Mouse (Mus musculus): ENCODE measurements at regions not wholly inside any gene's neighbourhood (a gene's known extent, or its start where the extent isn't known, plus 50 kb on each side); places are given as distances from the start of the nearest gene placed in this dataset.

DNA sequence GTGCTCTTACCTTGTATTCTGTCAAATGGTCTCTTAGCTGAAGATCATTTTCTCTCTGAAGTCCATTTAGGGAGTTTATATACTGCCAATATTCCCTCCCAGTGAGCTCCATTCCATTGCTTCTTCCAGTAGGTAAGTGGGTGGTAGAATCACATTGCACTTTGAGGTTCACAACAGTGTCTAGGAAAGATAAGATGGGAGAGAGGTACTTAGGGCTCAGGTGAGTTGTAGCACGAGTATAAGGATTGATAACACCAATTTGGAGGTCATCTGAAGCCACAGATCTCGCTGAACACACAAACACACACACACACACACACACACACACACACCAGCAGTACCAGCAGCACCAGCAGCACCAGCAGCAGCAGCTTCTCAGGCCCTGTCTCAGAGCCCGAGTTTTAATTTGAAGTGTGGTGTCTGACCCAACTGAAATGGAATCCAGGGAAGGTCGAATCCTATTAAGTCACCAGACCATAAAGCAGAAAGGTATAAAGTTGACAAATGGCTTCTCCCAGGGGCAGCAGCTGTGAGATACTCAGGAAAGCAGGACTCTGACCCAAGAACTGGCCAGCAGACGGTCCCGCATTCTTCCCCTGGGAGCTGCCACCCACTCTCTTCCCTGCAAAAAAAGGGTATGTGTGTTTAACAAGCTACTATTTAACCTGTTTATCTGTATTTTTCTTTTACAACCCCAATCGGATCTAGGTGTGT lies 561.9 kb upstream of the Cdh11 start:
- Histone ChIP-seq H3K4me3 (no peak overlapping the region), H3K79me2 (ENCODE audit: control insufficient read depth, insufficient read depth) (no peaks in the 10 kb centered on the region), H3K27me3 (ENCODE audit: control insufficient read depth, insufficient read depth, insufficient read length) (no peaks in the 10 kb centered on the region), H3ac (ENCODE audit: control insufficient read depth, insufficient read length) (no peak overlapping the region), H3K36me3 (ENCODE audit: control insufficient read depth, insufficient read depth) (no peaks in the 10 kb centered on the region), H3K4me2 (ENCODE audit: low read depth) (peak overlapping the region; percentile 36)
- TF ChIP-seq CEBPB (IDR thresholded peaks at IDR 0.05; ENCODE audit: insufficient read depth, poor library complexity, severe bottlenecking) (no peak), MYOD1 (IDR thresholded peaks at IDR 0.05; ENCODE audit: control insufficient read depth in 1 of 3, insufficient read length in 2 of 3, low read depth in 2 of 3) (peak in 1 of 3 experiments; percentile 5)

DNA sequence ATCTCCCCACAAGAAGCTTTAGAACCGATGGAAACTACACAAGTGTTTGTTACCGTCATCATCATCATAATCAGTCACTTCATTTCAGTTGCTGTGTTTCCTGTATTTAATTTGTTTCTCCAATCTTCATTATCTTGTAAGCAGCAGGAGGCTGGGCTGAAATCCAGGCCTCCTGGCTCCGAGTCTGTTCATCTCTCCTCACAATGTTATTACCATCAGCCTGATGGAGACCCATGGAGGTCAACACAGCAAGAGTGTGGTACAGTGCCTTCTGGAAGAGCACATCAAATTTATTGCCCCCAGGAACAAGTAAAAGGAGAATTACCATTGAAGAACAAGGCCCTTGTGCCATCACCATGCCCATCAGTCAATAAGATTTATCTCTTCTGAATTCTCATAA lies 576.3 kb upstream of the Cdh11 start:
- Histone ChIP-seq H3K4me3 (no peak overlapping the region), H3K27me3 (ENCODE audit: control insufficient read depth, insufficient read depth, insufficient read length) (no peaks in the 10 kb centered on the region), H3K36me3 (ENCODE audit: control insufficient read depth, insufficient read depth) (no peaks in the 10 kb centered on the region), H3K4me2 (ENCODE audit: low read depth) (no peak overlapping the region), H3K79me2 (ENCODE audit: control insufficient read depth, insufficient read depth) (no peaks in the 10 kb centered on the region), H3ac (ENCODE audit: control insufficient read depth, insufficient read length) (no peak overlapping the region)
- TF ChIP-seq REST (IDR thresholded peaks at IDR 0.05; ENCODE audit: insufficient read depth, insufficient read length) (no peak), SRF (IDR thresholded peaks at IDR 0.05; ENCODE audit: control insufficient read depth, insufficient read length, low read depth) (no peak), MYOG (IDR thresholded peaks at IDR 0.05; ENCODE audit: control insufficient read depth in 1 of 3, insufficient read depth in 1 of 3, insufficient read length in 2 of 3, low read depth in 2 of 3) (no peak), POLR2AphosphoS2 (IDR thresholded peaks at IDR 0.05; ENCODE audit: insufficient read length, low read depth) (no peak), E2F4 (IDR thresholded peaks at IDR 0.05; ENCODE audit: insufficient read depth) (no peak)

DNA sequence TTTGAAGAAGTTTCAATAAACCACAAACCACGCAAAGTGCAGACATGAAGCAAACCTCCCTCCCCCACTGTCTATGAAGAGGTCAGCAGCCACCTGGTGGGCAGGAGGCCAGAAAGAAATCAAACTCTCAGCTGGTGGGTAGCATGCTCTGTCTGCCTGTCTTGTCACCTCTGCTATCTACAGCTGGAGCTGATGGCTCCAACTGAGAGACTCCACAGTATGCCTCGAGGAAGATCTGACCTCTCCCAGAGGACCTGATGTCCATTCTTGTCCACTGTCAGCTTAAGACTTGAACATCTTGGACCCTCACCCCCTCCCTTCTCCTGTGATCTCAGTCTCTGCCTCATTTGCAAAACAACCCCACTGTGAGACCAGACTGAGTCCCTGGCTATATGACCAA lies 585.0 kb upstream of the Cdh11 start:
- no peaks in the 10 kb centered on the region for H3K36me3 ChIP-seq (ENCODE audit: control insufficient read depth, insufficient read depth)
- H3K27me3 ChIP-seq (ENCODE audit: control insufficient read depth, insufficient read depth, insufficient read length) = no peaks in the 10 kb centered on the region
- H3ac ChIP-seq (ENCODE audit: control insufficient read depth, insufficient read length) = no peak overlapping the region
- TF ChIP-seq TCF3 (IDR thresholded peaks at IDR 0.05; ENCODE audit: insufficient read length, low read depth) = no peak
- no peak for TF ChIP-seq TCF12 (IDR thresholded peaks at IDR 0.05; ENCODE audit: insufficient read depth, poor library complexity, severe bottlenecking)
- no peak for TF ChIP-seq CEBPB (IDR thresholded peaks at IDR 0.05; ENCODE audit: insufficient read depth, poor library complexity, severe bottlenecking)
- no peak for TF ChIP-seq SRF (IDR thresholded peaks at IDR 0.05; ENCODE audit: control insufficient read depth, insufficient read length, low read depth)
- no peak overlapping the region for H3K4me3 ChIP-seq
- H3K4me2 ChIP-seq (ENCODE audit: low read depth) = no peak overlapping the region
- no peaks in the 10 kb centered on the region for H3K79me2 ChIP-seq (ENCODE audit: control insufficient read depth, insufficient read depth)

DNA sequence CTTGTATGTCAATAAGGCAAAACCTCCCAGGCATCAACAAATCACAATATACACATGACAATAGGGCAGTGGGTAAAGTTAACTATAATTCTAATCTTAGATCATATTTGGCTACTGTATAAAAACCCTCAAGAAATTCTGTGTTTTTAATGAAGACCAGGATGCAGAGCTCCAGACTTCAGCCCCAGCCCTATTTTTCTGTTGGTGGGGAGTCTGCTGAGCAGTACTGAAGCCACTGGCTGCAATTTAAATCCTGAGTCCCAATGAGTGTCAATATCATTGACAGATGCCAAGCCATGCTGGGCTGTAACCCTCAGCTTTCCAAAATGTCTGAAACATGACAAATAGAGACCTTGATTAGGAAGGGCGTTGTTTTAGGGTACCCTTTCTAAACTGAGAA lies 587.6 kb upstream of the Cdh11 start:
- TF ChIP-seq REST (IDR thresholded peaks at IDR 0.05; ENCODE audit: insufficient read depth, insufficient read length) (no peak), MYOD1 (IDR thresholded peaks at IDR 0.05; ENCODE audit: control insufficient read depth in 1 of 3, insufficient read length in 2 of 3, low read depth in 2 of 3) (no peak), SRF (IDR thresholded peaks at IDR 0.05; ENCODE audit: control insufficient read depth, insufficient read length, low read depth) (no peak), TCF3 (IDR thresholded peaks at IDR 0.05; ENCODE audit: insufficient read length, low read depth) (no peak), CEBPB (IDR thresholded peaks at IDR 0.05; ENCODE audit: insufficient read depth, poor library complexity, severe bottlenecking) (no peak), E2F4 (IDR thresholded peaks at IDR 0.05; ENCODE audit: insufficient read depth) (no peak), TCF12 (IDR thresholded peaks at IDR 0.05; ENCODE audit: insufficient read depth, poor library complexity, severe bottlenecking) (no peak), USF1 (IDR thresholded peaks at IDR 0.05; ENCODE audit: low read depth) (no peak), POLR2AphosphoS2 (IDR thresholded peaks at IDR 0.05; ENCODE audit: insufficient read length, low read depth) (no peak), MAX (IDR thresholded peaks at IDR 0.05; ENCODE audit: low read depth) (no peak)
- Histone ChIP-seq H3K4me3 (no peak overlapping the region), H3K79me2 (ENCODE audit: control insufficient read depth, insufficient read depth) (no peaks in the 10 kb centered on the region), H3K4me2 (ENCODE audit: low read depth) (no peak overlapping the region), H3ac (ENCODE audit: control insufficient read depth, insufficient read length) (no peak overlapping the region), H3K27me3 (ENCODE audit: control insufficient read depth, insufficient read depth, insufficient read length) (no peaks in the 10 kb centered on the region), H3K36me3 (ENCODE audit: control insufficient read depth, insufficient read depth) (no peaks in the 10 kb centered on the region)

DNA sequence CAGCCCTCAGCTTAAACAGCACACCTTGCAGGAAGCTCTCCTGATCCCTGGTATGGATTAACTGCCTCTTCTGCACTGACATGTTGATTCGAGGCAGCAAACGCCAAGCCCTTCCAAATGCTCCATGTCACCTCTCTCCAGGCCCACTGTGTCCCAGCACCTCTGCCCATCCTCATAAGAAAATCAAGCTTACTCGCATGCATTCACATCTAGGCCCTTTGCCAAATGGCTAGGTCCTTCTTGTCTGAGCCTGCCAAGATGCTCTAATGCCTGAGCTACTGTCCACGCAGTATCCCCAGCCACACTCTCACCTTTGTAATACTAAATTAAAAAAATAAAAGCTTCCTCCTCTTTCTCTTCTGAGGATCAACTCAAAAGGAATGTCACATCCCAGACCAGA lies 588.7 kb upstream of the Cdh11 start:
- no peaks in the 10 kb centered on the region for H3K36me3 ChIP-seq (ENCODE audit: control insufficient read depth, insufficient read depth)
- H3K4me2 ChIP-seq (ENCODE audit: low read depth) = no peak overlapping the region
- H3K79me2 ChIP-seq (ENCODE audit: control insufficient read depth, insufficient read depth) = no peaks in the 10 kb centered on the region
- no peaks in the 10 kb centered on the region for H3K27me3 ChIP-seq (ENCODE audit: control insufficient read depth, insufficient read depth, insufficient read length)
- H3K4me3 ChIP-seq = no peak overlapping the region
- TF ChIP-seq TCF12 (IDR thresholded peaks at IDR 0.05; ENCODE audit: insufficient read depth, poor library complexity, severe bottlenecking) (no peak), TCF3 (IDR thresholded peaks at IDR 0.05; ENCODE audit: insufficient read length, low read depth) (no peak), MYOG (IDR thresholded peaks at IDR 0.05; ENCODE audit: control insufficient read depth in 1 of 3, insufficient read depth in 1 of 3, insufficient read length in 2 of 3, low read depth in 2 of 3) (no peak), MAX (IDR thresholded peaks at IDR 0.05; ENCODE audit: low read depth) (no peak), POLR2A (IDR thresholded peaks at IDR 0.05; ENCODE audit: insufficient read length, low read depth) (no peak), MYOD1 (IDR thresholded peaks at IDR 0.05; ENCODE audit: control insufficient read depth in 1 of 3, insufficient read length in 2 of 3, low read depth in 2 of 3) (no peak), REST (IDR thresholded peaks at IDR 0.05; ENCODE audit: insufficient read depth, insufficient read length) (no peak), SRF (IDR thresholded peaks at IDR 0.05; ENCODE audit: control insufficient read depth, insufficient read length, low read depth) (no peak), POLR2AphosphoS2 (IDR thresholded peaks at IDR 0.05; ENCODE audit: insufficient read length, low read depth) (no peak), USF1 (IDR thresholded peaks at IDR 0.05; ENCODE audit: low read depth) (no peak), E2F4 (IDR thresholded peaks at IDR 0.05; ENCODE audit: insufficient read depth) (no peak), CEBPB (IDR thresholded peaks at IDR 0.05; ENCODE audit: insufficient read depth, poor library complexity, severe bottlenecking) (no peak)
- H3ac ChIP-seq (ENCODE audit: control insufficient read depth, insufficient read length) = no peak overlapping the region

Data from myocyte (in vitro differentiated cells).